Mouse (Mus musculus): ENCODE data around the gene Kcnn3.

GRCm38 (mm10) chr3:89622825-89623224, 102.9 kb downstream of the Kcnn3 start:
- TF ChIP-seq TAL1 (IDR thresholded peaks at IDR 0.05; ENCODE audit: low read length): no peak
- no peak for TF ChIP-seq GATA1 (IDR thresholded peaks at IDR 0.05; ENCODE audit: low read length)

Measured in erythroblast, embryonic 14.5 days (primary cell).